Mouse (Mus musculus) liver, embryonic 15.5 days (tissue): ENCODE results near the gene Ccdc150. TPM values are rescaled to one million over a fixed set of nuclear protein-coding genes. Genes with fewer than 3 reads are reported as not detected.

Experiments used
- ATAC-seq: fragments of 200-750 bp; cut with Nextera tagmentation; 2 replicates; pipeline ENCODE4 v1.8.0; 2017; ENCODE audit warnings: moderate number of reproducible peaks, mild to moderate bottlenecking, moderate library complexity; ENCODE audit not compliant: insufficient read depth
- H3K27ac ChIP-seq: fragments of 300-500 bp; sonication (generic); replicated peaks from 2 replicates; pipeline ENCODE4 v1.5.1; 2015; ENCODE audit warnings: mild to moderate bottlenecking, inconsistent platforms
- H3K27me3 ChIP-seq: fragments of 300-500 bp; sonication (generic); 2 replicates; pipeline ENCODE4 v1.6.1; 2015; ENCODE audit warnings: mild to moderate bottlenecking, inconsistent platforms
- H3K36me3 ChIP-seq: fragments of 300-500 bp; sonication (generic); replicated peaks from 2 replicates; pipeline ENCODE4 v1.6.1; 2015; ENCODE audit warnings: moderate library complexity, mild to moderate bottlenecking, inconsistent platforms
- H3K4me1 ChIP-seq: fragments of 300-500 bp; sonication (generic); replicated peaks from 2 replicates; pipeline ENCODE4 v1.6.1; 2015; ENCODE audit warnings: inconsistent platforms
- H3K4me2 ChIP-seq: fragments of 300-500 bp; sonication (generic); 2 replicates; pipeline ENCODE4 v1.6.1; 2015; ENCODE audit warnings: moderate library complexity, mild to moderate bottlenecking, inconsistent platforms
- H3K4me3 ChIP-seq: fragments of 300-500 bp; sonication (generic); replicated peaks from 2 replicates; pipeline ENCODE4 v1.5.1; 2015; ENCODE audit warnings: mild to moderate bottlenecking, inconsistent platforms
- H3K9ac ChIP-seq: fragments of 300-500 bp; sonication (generic); 2 replicates; pipeline ENCODE4 v1.6.1; 2015; ENCODE audit warnings: moderate library complexity, mild to moderate bottlenecking, inconsistent platforms
- H3K9me3 ChIP-seq: fragments of 300-500 bp; sonication (generic); replicated peaks from 2 replicates; pipeline ENCODE4 v1.6.1; 2016; ENCODE audit warnings: inconsistent platforms
- WGBS: fragments of 180-500 bp; shearing (Covaris S2); methylation state at CpG from one replicate; pipeline ENCODE4 v1.1.7; 2015; ENCODE audit warnings: mixed read lengths; ENCODE audit not compliant: insufficient replicate concordance; 5-methylcytosine and 5-hydroxymethylcytosine counted together
- polyA plus RNA-seq: library from polyadenylated mRNA; unstranded; fragments of >200 nt; fragmentation: Nextera tagmentation; extraction: Ambion mirVana; gene quantifications from 2 replicates; pipeline ENCODE4 v1.2.1, GENCODE M21; 2015

Ccdc150 gene
- polyA plus RNA-seq, 1 experiment from 2014 or later = 0.28 TPM

DNA sequence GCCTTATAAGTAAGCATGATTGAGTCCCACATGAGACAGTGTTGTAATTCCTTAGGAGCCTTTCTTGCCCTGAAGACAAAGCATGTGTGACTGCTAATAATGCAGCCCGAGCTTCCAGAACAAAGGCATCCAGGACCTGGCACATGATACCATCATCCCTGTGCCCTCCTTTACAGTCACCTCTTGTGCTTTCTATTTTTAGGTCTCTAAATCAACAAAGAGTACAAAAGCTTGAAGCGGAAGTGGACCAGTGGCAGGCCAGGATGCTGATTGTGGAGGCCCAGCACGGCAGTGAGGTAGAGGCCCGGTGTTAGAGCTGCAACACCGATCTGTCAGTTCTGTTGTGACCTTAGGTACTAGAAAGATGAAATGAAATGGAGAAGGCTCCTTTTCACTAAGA lies 105.0 kb downstream of the Ccdc150 start:
- Histone ChIP-seq H3K36me3 (no peaks in the 10 kb centered on the region), H3K9me3 (no peaks in the 10 kb centered on the region), H3K4me1 (no peaks in the 10 kb centered on the region), H3K4me2 (no peak overlapping the region), H3K4me3 (no peak overlapping the region), H3K27ac (no peak overlapping the region), H3K9ac (no peak overlapping the region), H3K27me3 (no peaks in the 10 kb centered on the region)
- no peak for ATAC-seq
- WGBS = 60% methylated on average over 5 of the region's 5 CpGs

GRCm38 (mm10) chr1:54356566-54356965 lies 106.1 kb downstream of the Ccdc150 start:
- no peak for ATAC-seq
- H3K4me1 ChIP-seq = no peaks in the 10 kb centered on the region
- H3K27ac ChIP-seq = no peak overlapping the region
- no peak overlapping the region for H3K4me3 ChIP-seq
- H3K4me2 ChIP-seq = no peak overlapping the region
- WGBS = 78% methylated on average over 6 of the region's 6 CpGs
- H3K36me3 ChIP-seq = no peaks in the 10 kb centered on the region
- H3K9me3 ChIP-seq = no peaks in the 10 kb centered on the region
- H3K27me3 ChIP-seq = no peaks in the 10 kb centered on the region
- H3K9ac ChIP-seq = no peak overlapping the region

DNA sequence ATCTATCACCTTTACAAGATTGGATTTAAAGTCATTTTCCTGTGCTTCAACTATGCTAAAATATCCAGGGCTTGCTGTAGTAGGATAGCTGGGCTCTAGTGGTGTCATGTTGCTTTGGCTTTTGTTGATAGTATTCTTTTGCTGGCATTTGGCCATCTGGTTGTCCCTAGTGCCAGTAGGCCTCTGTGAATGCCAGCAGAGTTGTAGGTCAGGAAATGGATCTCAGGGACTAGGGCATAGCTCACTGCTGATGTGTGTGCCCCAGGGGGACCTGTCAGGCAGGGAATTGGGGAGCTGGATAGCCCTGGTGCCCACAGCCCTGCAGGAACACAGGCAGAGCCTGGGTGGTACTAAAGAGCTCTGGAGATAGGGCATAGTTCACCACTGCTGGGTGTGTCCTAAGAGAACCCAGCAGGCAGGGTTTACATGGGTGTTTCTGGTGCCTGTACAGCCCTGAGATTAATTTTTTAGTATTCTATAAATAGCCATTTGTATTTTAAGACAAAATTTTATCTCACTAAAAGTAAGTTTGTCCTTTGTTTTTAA lies 127.1 kb downstream of the Ccdc150 start:
- ATAC-seq = no peak
- no peaks in the 10 kb centered on the region for H3K4me1 ChIP-seq

GRCm38 (mm10) chr1:54380978-54381914 lies 130.8 kb downstream of the Ccdc150 start:
- no peak for ATAC-seq
- WGBS = 71% methylated on average over 9 of the region's 9 CpGs
- Histone ChIP-seq H3K36me3 (no peaks in the 10 kb centered on the region), H3K9ac (no peak overlapping the region), H3K4me2 (no peak overlapping the region), H3K27me3 (no peaks in the 10 kb centered on the region), H3K27ac (no peak overlapping the region), H3K4me1 (no peaks in the 10 kb centered on the region), H3K9me3 (no peaks in the 10 kb centered on the region), H3K4me3 (no peak overlapping the region)

More for the DNA sequence above, 127.1 kb downstream of the Ccdc150 start:
- Histone ChIP-seq H3K27me3 (no peaks in the 10 kb centered on the region), H3K9ac (no peak overlapping the region), H3K27ac (no peak overlapping the region), H3K4me2 (no peak overlapping the region), H3K36me3 (no peaks in the 10 kb centered on the region), H3K4me3 (no peak overlapping the region), H3K9me3 (no peaks in the 10 kb centered on the region)

DNA sequence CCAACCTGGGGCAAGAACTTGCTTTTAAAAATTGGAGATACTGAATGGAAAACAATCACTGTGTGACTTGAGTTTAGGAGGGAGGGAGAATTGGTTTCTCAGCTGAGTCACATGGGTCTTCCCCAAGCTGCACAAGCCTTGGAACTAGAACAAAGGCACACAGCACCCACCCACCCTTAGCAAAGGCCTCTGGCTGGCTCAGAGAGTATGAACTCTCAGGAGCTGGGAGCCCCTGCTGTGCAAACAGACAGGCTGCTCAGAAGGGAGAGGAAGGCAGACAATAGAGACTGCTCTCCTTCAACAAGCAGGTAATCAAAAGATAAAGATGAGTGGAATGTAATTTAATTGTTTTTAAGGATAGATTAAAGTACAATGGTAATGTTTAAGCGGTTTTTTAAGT lies 133.7 kb downstream of the Ccdc150 start:
- H3K4me1 ChIP-seq = no peaks in the 10 kb centered on the region
- H3K27ac ChIP-seq = no peak overlapping the region
- 45% methylated on average over 1 of the region's 1 CpGs for WGBS
- H3K9me3 ChIP-seq = no peaks in the 10 kb centered on the region
- no peak for ATAC-seq
- no peak overlapping the region for H3K9ac ChIP-seq
- H3K4me3 ChIP-seq = no peak overlapping the region
- no peaks in the 10 kb centered on the region for H3K36me3 ChIP-seq
- H3K27me3 ChIP-seq = no peaks in the 10 kb centered on the region
- H3K4me2 ChIP-seq = no peak overlapping the region

- H3K9ac ChIP-seq = no peak overlapping the region
- ATAC-seq = no peak
- no peak overlapping the region for H3K4me2 ChIP-seq
- no peaks in the 10 kb centered on the region for H3K4me1 ChIP-seq
- H3K36me3 ChIP-seq = peaks cover 30% of the 10 kb centered on the region
- H3K27ac ChIP-seq = no peak overlapping the region
- no peaks in the 10 kb centered on the region for H3K27me3 ChIP-seq
- H3K4me3 ChIP-seq = no peak overlapping the region
- H3K9me3 ChIP-seq = no peaks in the 10 kb centered on the region
These were observed 152.3 kb downstream of the Ccdc150 start for GRCm38 (mm10) chr1:54402736-54403135.

Other genes starting within 250 kb of the Ccdc150 start
- 0.52 and 0.63 TPM in 2 replicates for gene Hecw2, start 55.5 kb upstream of the Ccdc150 start, polyA plus RNA-seq
- gene Gtf3c3, start 188.3 kb downstream of the Ccdc150 start, polyA plus RNA-seq = 6.2 and 6.5 TPM in 2 replicates